In the genomic region with DNA sequence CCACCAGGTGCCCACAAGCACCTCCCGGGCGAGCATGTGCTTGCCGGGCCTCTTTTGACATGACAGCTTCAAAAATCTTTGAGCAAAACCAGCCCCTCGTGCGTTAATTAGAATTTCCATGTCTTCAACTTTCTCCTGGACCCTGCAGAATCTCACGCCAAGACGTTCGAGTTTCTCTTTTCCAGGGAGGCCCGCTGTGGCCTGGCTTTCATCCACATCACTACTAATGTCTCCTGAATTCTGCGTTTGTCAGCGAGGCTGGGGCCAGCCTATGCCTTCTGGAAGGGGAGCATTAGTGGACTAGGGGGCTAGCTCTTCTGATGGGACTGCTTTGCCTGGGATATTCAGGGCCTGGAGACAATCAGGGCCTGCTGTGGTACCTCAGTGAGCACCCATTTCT, we compare ENCODE assay signal across 26 mouse cellular contexts.
A peak's percentile ranks its signal among the peaks of the same experiment; 100 is the strongest.
DNase-seq lines count a peak whose midpoint lies in the region; ATAC-seq lines count a peak whose summit lies in the region.
"Had no signal": no experiment of that assay in that cellular context is flagged by ENCODE, and none has a peak within 500 bp of the region (broad histone marks: within the 10 kb centered on the region; RNA-seq: fewer than 3 reads in every experiment).

No protein-coding gene starts in this region.

- H3K27ac ChIP-seq in heart, embryonic 10.5 days, result 0 out of 2 replicates have a peak overlapping the region, but pooled peaks have one; percentile 36
- no peak overlapping the region for H3K27ac ChIP-seq in neural tube, embryonic 15.5 days (replicated peaks)
- no peak overlapping the region for H3K27ac ChIP-seq in limb, embryonic 10.5 days
- H3K27ac ChIP-seq: forebrain, embryonic 13.5 days; hindbrain, embryonic 15.5 days; layer of hippocampus, adult 2 months; liver, embryonic 15.5 days had no signal

- H3K4me1 ChIP-seq in heart, embryonic 10.5 days, result peaks cover 67% of the 10 kb centered on the region
- H3K4me1 ChIP-seq in neural tube, embryonic 15.5 days, result peaks cover 12% of the 10 kb centered on the region
- peaks cover 35% of the 10 kb centered on the region for H3K4me1 ChIP-seq in limb, embryonic 10.5 days
- H3K4me1 ChIP-seq: forebrain, embryonic 13.5 days; liver, embryonic 15.5 days had no signal

- intact Hi-C loops in heart, postnatal 10 days (cut with DNase I), result no loop called here

- no peak overlapping the region for H3K9ac ChIP-seq in neural tube, embryonic 15.5 days (replicated peaks)
- H3K9ac ChIP-seq: forebrain, embryonic 13.5 days; hindbrain, embryonic 15.5 days; liver, embryonic 15.5 days had no signal

- DNase-seq in heart, embryonic 10.5 days (ENCODE audit: low spot score), result peak; percentile 76
- no peak for DNase-seq in heart, postnatal 10 days
- DNase-seq in neural tube, embryonic 10.5 days (ENCODE audit: extremely low spot score, low spot score), result peak; percentile 11
- DNase-seq in limb, embryonic 10.5 days (ENCODE audit: low spot score), result peak; percentile 30
- DNase-seq in testis, postnatal 10 days (ENCODE audit: low spot score), result peak; percentile 32
- no peak for DNase-seq in adrenal gland, postnatal 4 days (ENCODE audit: low spot score in 2 of 2)
- DNase-seq: adrenal gland, postnatal 14 days; cerebellum, adult 11 months; gastrocnemius, postnatal 25 days; heart, postnatal 36 days; kidney, adult 18-20 months; kidney, postnatal 10 days; left cerebral cortex, postnatal 4 days; right cerebral cortex, postnatal 25 days had no signal

- whole genome bisulfite sequencing in heart, embryonic 10.5 days, result 52% methylated on average over 11 of the region's 11 CpGs
- WGBS in neural tube, embryonic 15.5 days, result 89% methylated on average over 11 of the region's 11 CpGs
- 68% methylated on average over 11 of the region's 11 CpGs for WGBS in limb, embryonic 10.5 days

- H3K4me3 ChIP-seq in heart, embryonic 10.5 days, result no peak overlapping the region
- H3K4me3 ChIP-seq in neural tube, embryonic 15.5 days (replicated peaks), result no peak overlapping the region
- no peak overlapping the region for H3K4me3 ChIP-seq in limb, embryonic 10.5 days
- H3K4me3 ChIP-seq: erythroblast, embryonic 14.5 days; forebrain, embryonic 13.5 days; hindbrain, embryonic 15.5 days; layer of hippocampus, adult 2 months; liver, embryonic 15.5 days had no signal

- no peak overlapping the region for H3K4me2 ChIP-seq in neural tube, embryonic 15.5 days
- H3K4me2 ChIP-seq: forebrain, embryonic 13.5 days; heart, embryonic 11.5 days; hindbrain, embryonic 15.5 days; liver, embryonic 15.5 days had no signal

- peaks cover 26% of the 10 kb centered on the region; the same call in 1 of the 2 replicates for H3K36me3 ChIP-seq in heart, embryonic 10.5 days
- no peaks in the 10 kb centered on the region for H3K36me3 ChIP-seq in neural tube, embryonic 15.5 days
- H3K36me3 ChIP-seq in limb, embryonic 10.5 days, result peaks cover 55% of the 10 kb centered on the region
- H3K36me3 ChIP-seq: hindbrain, embryonic 15.5 days; liver, embryonic 15.5 days had no signal

- no peak for ATAC-seq in neural tube, embryonic 15.5 days (ENCODE audit: low FRiP score)
- ATAC-seq in frontal cortex, adult (ENCODE audit: low TSS enrichment), result no peak
- ATAC-seq: activated CD4-positive, CD25-positive, alpha-beta regulatory T cell, adult 4 months; CD4-positive, CD25-positive, alpha-beta regulatory T cell, adult 4 months; forebrain, embryonic 13.5 days; lung, postnatal 0 days; midbrain, embryonic 16.5 days had no signal

- no peaks in the 10 kb centered on the region for H3K9me3 ChIP-seq in heart, embryonic 10.5 days
- no peaks in the 10 kb centered on the region for H3K9me3 ChIP-seq in neural tube, embryonic 15.5 days (replicated peaks)
- no peaks in the 10 kb centered on the region for H3K9me3 ChIP-seq in limb, embryonic 10.5 days (replicated peaks)
- H3K9me3 ChIP-seq: forebrain, embryonic 13.5 days; hindbrain, embryonic 15.5 days; liver, embryonic 15.5 days had no signal

- no peaks in the 10 kb centered on the region for H3K27me3 ChIP-seq in heart, embryonic 10.5 days (ENCODE audit: insufficient read depth, poor library complexity, severe bottlenecking)
- no peaks in the 10 kb centered on the region for H3K27me3 ChIP-seq in neural tube, embryonic 15.5 days (replicated peaks)
- no peaks in the 10 kb centered on the region for H3K27me3 ChIP-seq in limb, embryonic 10.5 days (ENCODE audit: low read depth, poor library complexity, severe bottlenecking)
- H3K27me3 ChIP-seq: forebrain, embryonic 13.5 days; hindbrain, embryonic 15.5 days; liver, embryonic 15.5 days had no signal

Comparison
In these comparisons a context has a peak if more than half of its experiments do, and no peak if none do; other contexts are left out.
1. DNase-seq: peak in heart, embryonic 10.5 days (single experiment), neural tube, embryonic 10.5 days (single experiment), limb, embryonic 10.5 days (single experiment) and testis, postnatal 10 days (single experiment); none in heart, postnatal 10 days (0 of 2) and adrenal gland, postnatal 4 days (0 of 2).